Mouse (Mus musculus) adrenal gland, adult 2 months (tissue): ENCODE results near the gene Uchl3. TPM values are rescaled to one million over a fixed set of nuclear protein-coding genes. Genes with fewer than 3 reads are reported as not detected.

Experiments used
- DNase-seq: peaks from one replicate; pipeline ENCODE4 v3.0.0; 2021
- long read RNA-seq: library from polyadenylated mRNA; stranded (forward); transcript quantifications from one replicate; pipeline ENCODE4 v2.0.0, GENCODE M21; 2021
- polyA plus RNA-seq: library from polyadenylated mRNA; depleted of rRNA; stranded (reverse); fragments of >200 nt; gene quantifications from 2 replicates; pipeline ENCODE4 v1.2.3, GENCODE M21; 2012; rRNA removed
- total RNA-seq, 2 experiments: library from RNA; stranded (reverse); gene quantifications; 2 replicates each; pipeline ENCODE4 v1.2.3; 2021

Uchl3 gene
- total RNA-seq (10 to 100 TPM; 44.5 to 44.6 TPM), polyA plus RNA-seq (2.3 and 4.7 TPM in 2 replicates)
- long read RNA-seq, partial matches to known transcripts, result 2 of 63 reads
- long read RNA-seq, other reads (novel, unspliced or antisense), result 61 of 63 reads

- peak; percentile 96 for DNase-seq
These were observed at the start of gene Uchl3 for GRCm38 (mm10) chr14:101653581-101654525. Gene Uchl3, plus strand, starts transcription at chr14:101653967.

- no peak for DNase-seq
These were observed 47.9 kb upstream of the Uchl3 start for GRCm38 (mm10) chr14:101605843-101606242.

GRCm38 (mm10) chr14:101607631-101608518 lies 45.9 kb upstream of the Uchl3 start:
- DNase-seq, result peak; percentile 66

GRCm38 (mm10) chr14:101608519-101609368 lies 45.0 kb upstream of the Uchl3 start, which contains the start of gene Tbc1d4:
Gene Tbc1d4, minus strand, starts transcription at chr14:101609191.
- peak; percentile 96 for DNase-seq

DNA sequence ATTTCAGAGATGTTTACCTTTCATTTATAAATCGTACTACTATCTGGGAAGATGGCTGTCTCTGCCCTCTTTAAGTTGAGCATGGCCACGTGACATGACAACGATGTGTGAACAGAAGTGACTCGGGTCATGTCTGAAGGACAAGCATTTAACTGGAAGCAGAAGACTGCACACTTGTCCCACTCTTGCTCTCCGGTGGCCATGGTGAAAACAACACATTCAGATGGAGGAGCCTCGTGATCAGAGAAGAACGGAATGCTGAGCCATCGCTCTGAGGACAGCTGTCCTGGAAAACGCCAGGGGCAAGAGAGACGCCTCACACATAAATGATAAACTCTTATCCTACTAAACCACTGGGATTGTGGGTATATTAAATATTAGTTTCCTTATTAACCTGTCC lies 43.1 kb upstream of the Uchl3 start:
- no peak for DNase-seq

- no peak for DNase-seq
These were observed 40.6 kb upstream of the Uchl3 start for GRCm38 (mm10) chr14:101613206-101613605.

- DNase-seq, result no peak
These were observed 37.6 kb upstream of the Uchl3 start for GRCm38 (mm10) chr14:101616178-101616577.

GRCm38 (mm10) chr14:101617680-101618079 lies 36.1 kb upstream of the Uchl3 start:
- DNase-seq, result no peak

DNA sequence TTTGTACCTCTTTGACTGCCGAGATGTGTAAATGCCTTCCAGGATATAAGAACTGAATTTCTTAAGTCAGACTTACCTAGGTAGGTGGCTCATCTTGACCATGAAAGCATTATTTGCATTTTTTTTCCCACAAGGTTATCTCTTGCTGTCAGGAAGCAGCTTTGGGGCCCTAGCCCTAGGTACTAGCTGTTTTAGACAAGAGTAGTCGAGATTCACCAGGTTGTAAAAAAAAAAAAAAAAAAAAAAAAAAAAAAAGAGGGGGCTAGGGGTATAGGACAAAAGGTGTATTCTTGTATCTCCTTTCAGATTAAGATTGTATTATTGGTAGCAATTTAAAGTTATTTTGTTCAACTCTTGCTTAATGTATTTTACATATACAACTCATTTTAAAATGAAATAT lies 23.2 kb upstream of the Uchl3 start:
- no peak for DNase-seq

DNA sequence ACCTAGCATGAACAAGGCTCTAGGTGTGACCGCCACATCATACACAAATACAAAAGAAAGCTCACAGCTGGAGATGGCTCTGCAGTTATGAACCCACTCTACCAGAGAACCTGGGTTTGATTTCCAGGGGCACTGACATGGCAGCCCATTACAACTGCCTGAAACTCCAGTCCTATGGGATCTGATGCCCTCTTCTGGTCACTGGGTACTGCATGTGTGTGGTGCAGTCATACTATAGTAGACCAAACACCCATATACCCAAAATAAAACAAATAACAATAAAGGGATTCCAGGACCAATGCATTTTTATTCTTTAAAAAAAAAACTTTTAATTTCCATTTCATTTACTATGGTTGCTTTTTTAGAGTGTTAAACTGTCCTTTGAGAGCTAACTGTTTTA lies 18.0 kb upstream of the Uchl3 start:
- no peak for DNase-seq

- no peak for DNase-seq
These were observed 16.4 kb upstream of the Uchl3 start for GRCm38 (mm10) chr14:101637381-101637780.

- DNase-seq, result peak; percentile 94
These were observed 13.5 kb upstream of the Uchl3 start, which contains the start of gene Commd6 for GRCm38 (mm10) chr14:101640153-101640843. Gene Commd6, minus strand, starts transcription at chr14:101640686.

DNA sequence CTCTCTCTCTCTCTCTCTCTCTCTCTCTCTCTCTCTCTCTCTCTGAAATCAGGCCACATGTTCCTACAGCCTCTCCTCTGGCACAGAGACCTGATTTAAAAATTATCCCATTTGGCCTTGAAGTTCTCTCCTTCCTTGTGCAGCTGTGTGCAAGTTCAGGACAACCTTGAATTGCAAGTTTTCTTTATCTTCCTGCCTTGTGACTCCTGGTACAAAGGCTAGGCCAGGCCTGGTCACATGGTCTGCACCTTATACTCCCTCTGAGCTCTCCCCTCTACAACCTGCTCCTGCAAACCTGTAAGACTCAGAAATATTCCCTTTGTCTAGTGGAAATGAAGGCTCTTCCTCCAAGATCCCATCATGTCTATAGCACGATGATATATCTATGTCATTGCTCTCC lies 8.8 kb upstream of the Uchl3 start:
- DNase-seq, result no peak

DNA sequence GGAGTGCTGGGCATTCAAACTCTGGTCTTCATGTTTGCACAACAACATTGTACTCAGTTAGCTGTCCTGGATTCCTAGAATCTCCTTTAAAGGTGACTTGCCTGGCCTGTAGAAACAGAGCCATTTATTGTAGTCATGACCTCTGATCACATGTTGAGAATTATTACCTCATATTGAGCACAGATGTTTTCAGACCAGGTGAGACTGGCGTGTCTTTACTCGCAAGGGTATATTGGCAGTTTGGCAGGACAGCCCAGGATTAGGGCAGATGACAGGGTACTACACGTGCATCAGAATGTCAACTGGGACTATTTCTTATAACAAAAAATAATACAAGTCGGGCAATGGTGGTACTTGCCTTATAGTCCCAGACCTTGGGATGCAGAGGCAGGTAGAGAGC lies 3.2 kb upstream of the Uchl3 start:
- DNase-seq, result no peak

DNA sequence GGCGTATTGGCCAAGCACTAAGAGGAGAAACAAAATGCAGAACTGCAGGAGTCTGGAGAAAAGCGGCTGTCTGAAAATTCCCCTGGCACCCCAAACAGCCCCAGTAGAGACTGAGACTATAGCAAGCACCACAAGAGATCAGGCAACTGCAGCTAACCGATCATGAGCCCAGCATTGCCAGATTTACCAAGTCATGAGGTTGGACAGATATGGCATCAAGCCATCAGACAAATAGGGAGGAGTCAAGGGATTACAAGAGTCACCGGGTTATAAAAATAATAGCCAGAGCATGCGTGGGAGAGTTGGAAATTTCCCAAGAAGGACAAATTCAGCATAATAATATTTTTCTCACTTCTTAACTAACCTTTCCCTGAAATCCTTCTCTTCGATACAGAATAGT lies 1.2 kb upstream of the Uchl3 start:
- peak; percentile 10 for DNase-seq

DNA sequence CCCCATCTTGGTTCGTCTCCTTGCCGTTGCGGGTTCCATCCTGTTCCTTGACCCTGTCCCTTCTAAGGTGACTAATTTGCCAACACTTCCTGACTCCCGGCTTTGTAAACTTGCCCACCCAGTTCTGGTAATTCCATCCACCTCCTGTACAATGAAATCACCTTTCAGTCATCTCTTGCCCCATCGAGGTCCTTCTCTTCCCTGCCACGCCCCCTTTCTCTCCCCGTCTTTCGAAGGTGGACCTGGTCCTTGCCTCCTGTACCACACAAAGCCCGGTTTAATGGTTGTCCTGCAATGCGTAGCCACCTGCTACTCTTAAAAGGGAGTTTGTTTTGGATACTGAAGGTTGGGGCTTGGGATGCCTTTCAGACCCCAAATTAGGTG lies 751 bp downstream of the Uchl3 start:
- DNase-seq, result no peak

- no peak for DNase-seq
These were observed 2.5 kb downstream of the Uchl3 start for GRCm38 (mm10) chr14:101656307-101656706.

- no peak for DNase-seq
These were observed 8.1 kb downstream of the Uchl3 start for GRCm38 (mm10) chr14:101661654-101662412.

DNA sequence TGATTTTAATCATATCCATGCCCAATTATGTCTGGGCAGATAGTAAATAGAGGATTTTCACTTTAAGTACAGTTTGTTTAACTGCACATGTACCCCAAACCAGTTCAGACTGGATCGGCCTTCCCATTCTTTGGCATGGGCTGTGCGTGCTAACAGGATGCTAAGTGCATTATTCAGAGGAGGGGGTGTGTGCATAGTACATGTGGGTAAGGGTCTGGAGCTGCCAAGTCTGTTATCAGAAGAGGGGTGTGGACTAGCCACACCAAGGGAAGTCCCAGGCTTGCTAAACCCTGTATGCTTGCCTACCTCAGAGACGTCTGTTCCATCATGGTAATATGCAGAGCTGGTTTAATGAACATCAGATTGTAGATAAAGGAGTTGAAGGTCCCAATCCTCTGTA lies 10.5 kb downstream of the Uchl3 start:
- DNase-seq, result no peak

- DNase-seq, result no peak
These were observed 12.3 kb downstream of the Uchl3 start for GRCm38 (mm10) chr14:101666056-101666455.
